Mouse (Mus musculus) monocyte, adult 5-6 weeks (primary cell): ENCODE data around the gene Dlx6. TPM values are rescaled to one million over a fixed set of nuclear protein-coding genes. Genes with fewer than 3 reads are reported as not detected.

ENCODE experiments used
- ATAC-seq: fragments of 153-309, 156-312 bp; replicated peaks from 2 replicates; pipeline ENCODE4 v1.8.0; 2017; ENCODE audit warnings: mild to moderate bottlenecking; ENCODE audit not compliant: low TSS enrichment, insufficient number of reproducible peaks, severe bottlenecking, poor library complexity, low FRiP score
- total RNA-seq: library from RNA; stranded (forward); fragments of 200-1000, 200-491, 200-594 nt; gene quantifications from 3 replicates; pipeline ENCODE4 v1.2.3, GENCODE M21; 2017

Dlx6 gene
- total RNA-seq, 1 experiment from 2014 or later = not detected

DNA sequence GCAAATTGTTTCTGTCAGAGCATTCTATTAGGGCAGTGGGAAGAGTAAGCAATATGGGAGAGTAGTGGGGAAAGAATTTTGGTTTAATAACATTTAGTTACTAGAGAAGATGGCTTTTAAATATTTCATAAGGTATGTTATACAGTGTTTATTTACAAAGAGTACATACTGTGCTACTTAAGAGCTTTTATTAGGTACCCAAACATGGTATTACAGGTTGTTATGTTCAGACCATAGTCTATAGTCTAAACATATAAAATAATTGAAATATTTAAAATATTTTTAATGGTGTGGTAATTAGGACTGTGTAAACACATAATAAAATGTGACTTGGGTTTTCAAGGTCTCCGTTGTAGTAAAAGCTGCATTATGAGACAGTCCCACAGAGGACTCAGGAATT, 51.2 kb downstream of the Dlx6 start:
- ATAC-seq = no peak

DNA sequence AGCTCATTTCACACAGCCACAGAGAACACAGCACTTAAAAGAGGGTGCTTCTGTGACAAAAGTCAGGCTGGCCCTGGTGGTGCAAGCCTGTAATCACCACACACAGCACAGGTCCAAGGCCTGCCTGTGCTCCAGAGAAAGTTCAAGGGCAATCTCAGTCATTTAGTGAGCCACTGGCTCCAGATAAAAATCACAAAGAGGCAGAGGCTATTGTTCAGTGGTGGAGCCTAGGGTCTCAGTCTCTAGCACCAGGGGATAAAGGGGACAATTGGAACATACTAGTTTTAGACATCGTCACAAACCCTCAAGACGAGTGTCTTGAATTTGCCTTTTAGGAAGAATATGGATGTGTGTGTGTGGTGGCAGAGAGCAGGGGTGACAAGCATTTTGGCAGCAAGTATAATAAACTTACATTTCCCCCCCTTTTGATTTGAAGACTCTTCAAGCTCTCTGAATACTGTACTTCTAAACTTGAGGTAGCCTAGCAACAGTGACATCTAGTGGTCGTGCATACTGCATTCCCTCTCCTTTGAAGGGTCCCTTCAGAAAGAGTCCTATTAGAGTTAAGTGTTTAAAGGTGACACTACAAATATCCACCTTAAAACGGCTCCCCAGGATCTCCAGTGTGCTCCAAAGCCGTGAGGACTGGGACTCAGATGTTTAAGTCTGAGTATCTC, 51.9 kb downstream of the Dlx6 start:
- ATAC-seq = no peak

DNA sequence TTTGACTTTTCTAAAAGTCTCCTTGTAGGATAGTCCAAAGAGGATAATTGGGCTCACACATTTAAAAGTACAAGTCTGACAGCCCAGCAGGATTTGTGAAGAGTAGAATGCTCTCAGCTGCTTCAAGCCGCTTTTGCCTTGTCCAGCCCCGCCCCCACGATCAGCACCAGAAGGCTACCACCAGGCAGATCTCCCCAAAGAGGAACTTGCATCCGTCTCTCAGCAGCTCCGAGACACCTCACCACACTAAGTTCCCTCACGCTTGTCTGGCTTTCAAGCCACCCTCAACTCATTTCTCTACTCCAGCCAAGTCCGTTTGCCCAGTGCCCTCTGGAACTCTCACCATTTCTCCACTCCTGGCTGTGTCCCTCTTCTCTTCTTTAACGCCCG, 52.4 kb downstream of the Dlx6 start:
- no peak for ATAC-seq

DNA sequence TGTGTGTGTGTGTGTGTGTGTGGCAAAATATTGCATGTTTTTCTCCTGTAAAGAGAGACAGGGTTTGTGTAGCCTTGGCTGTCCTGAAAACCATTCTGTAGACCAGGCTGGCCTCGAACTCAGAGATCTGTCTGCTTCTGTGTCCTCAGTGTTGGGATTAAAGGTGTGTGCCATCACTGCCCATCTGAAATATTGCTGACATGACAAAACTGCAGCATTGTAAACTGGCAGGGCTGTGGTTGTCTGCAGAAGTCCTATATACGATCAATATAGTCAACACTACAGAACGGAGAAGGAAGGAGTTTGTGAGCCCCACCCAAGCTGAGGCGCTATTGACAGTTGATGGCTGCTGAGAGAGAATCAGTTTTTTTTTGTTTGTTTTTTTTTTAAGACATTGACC, 54.2 kb downstream of the Dlx6 start:
- ATAC-seq = no peak

Other genes starting within 250 kb of the Dlx6 start
- gene Dlx5, start 18.8 kb downstream of the Dlx6 start, total RNA-seq = not detected in 3 replicates
- 1.6 to 5.9 TPM (median 5.0 TPM) in 3 replicates for gene Sdhaf3, start 92.7 kb downstream of the Dlx6 start, total RNA-seq